Mouse (Mus musculus): ENCODE measurements around the gene Gif. TPM values are rescaled to one million over a fixed set of nuclear protein-coding genes. Genes with fewer than 3 reads are reported as not detected.

Gif gene
- 0.82 and 0.90 TPM in 2 replicates for polyA plus RNA-seq (2012; rRNA removed)

GRCm38 (mm10) chr19:11747298-11747697 is at the start of gene Gif:
TSS of gene Gif (plus strand) at chr19:11747554.
- no peaks in the 10 kb centered on the region for H3K36me3 ChIP-seq (ENCODE audit: control insufficient read depth, insufficient read depth, low read length)
- H3K4me1 ChIP-seq (ENCODE audit: control insufficient read depth, insufficient read depth, low read length) = no peaks in the 10 kb centered on the region
- H3K27ac ChIP-seq (ENCODE audit: control insufficient read depth, insufficient read depth, low read depth, low read length) = no peak within 1 kb of the TSS
- H3K27me3 ChIP-seq (ENCODE audit: control insufficient read depth, insufficient read depth, low read length) = no peaks in the 10 kb centered on the region
- TF ChIP-seq CTCF (IDR thresholded peaks at IDR 0.05; ENCODE audit: control insufficient read depth, insufficient read depth, insufficient replicate concordance, low read depth, low read length) (no peak), POLR2A (IDR thresholded peaks at IDR 0.05; ENCODE audit: control insufficient read depth, low read depth, low read length) (no peak)
- no peak within 1 kb of the TSS for H3K4me3 ChIP-seq (ENCODE audit: control insufficient read depth, low read depth, low read length)

GRCm38 (mm10) chr19:11698342-11698741 is 49.0 kb upstream of the Gif start:
- H3K27me3 ChIP-seq (ENCODE audit: control insufficient read depth, insufficient read depth, low read length) = no peaks in the 10 kb centered on the region
- no peaks in the 10 kb centered on the region for H3K36me3 ChIP-seq (ENCODE audit: control insufficient read depth, insufficient read depth, low read length)
- no peak overlapping the region for H3K4me3 ChIP-seq (ENCODE audit: control insufficient read depth, low read depth, low read length)
- TF ChIP-seq CTCF (IDR thresholded peaks at IDR 0.05; ENCODE audit: control insufficient read depth, insufficient read depth, insufficient replicate concordance, low read depth, low read length) = no peak
- no peak for TF ChIP-seq POLR2A (IDR thresholded peaks at IDR 0.05; ENCODE audit: control insufficient read depth, low read depth, low read length)
- no peak overlapping the region for H3K27ac ChIP-seq (ENCODE audit: control insufficient read depth, insufficient read depth, low read depth, low read length)
- H3K4me1 ChIP-seq (ENCODE audit: control insufficient read depth, insufficient read depth, low read length) = no peaks in the 10 kb centered on the region

GRCm38 (mm10) chr19:11712451-11712850 is 34.9 kb upstream of the Gif start:
- H3K27ac ChIP-seq (ENCODE audit: control insufficient read depth, insufficient read depth, low read depth, low read length) = no peak overlapping the region
- no peaks in the 10 kb centered on the region for H3K4me1 ChIP-seq (ENCODE audit: control insufficient read depth, insufficient read depth, low read length)
- no peak overlapping the region for H3K4me3 ChIP-seq (ENCODE audit: control insufficient read depth, low read depth, low read length)
- H3K36me3 ChIP-seq (ENCODE audit: control insufficient read depth, insufficient read depth, low read length) = no peaks in the 10 kb centered on the region
- TF ChIP-seq CTCF (IDR thresholded peaks at IDR 0.05; ENCODE audit: control insufficient read depth, insufficient read depth, insufficient replicate concordance, low read depth, low read length) (no peak), POLR2A (IDR thresholded peaks at IDR 0.05; ENCODE audit: control insufficient read depth, low read depth, low read length) (no peak)
- no peaks in the 10 kb centered on the region for H3K27me3 ChIP-seq (ENCODE audit: control insufficient read depth, insufficient read depth, low read length)

- TF ChIP-seq POLR2A (IDR thresholded peaks at IDR 0.05; ENCODE audit: control insufficient read depth, low read depth, low read length) (no peak), CTCF (IDR thresholded peaks at IDR 0.05; ENCODE audit: control insufficient read depth, insufficient read depth, insufficient replicate concordance, low read depth, low read length) (no peak)
These were observed 27.3 kb upstream of the Gif start for GRCm38 (mm10) chr19:11720071-11720470.

GRCm38 (mm10) chr19:11723870-11724269 is 23.5 kb upstream of the Gif start:
- Histone ChIP-seq H3K4me1 (ENCODE audit: control insufficient read depth, insufficient read depth, low read length) (no peaks in the 10 kb centered on the region), H3K4me3 (ENCODE audit: control insufficient read depth, low read depth, low read length) (no peak overlapping the region), H3K27ac (ENCODE audit: control insufficient read depth, insufficient read depth, low read depth, low read length) (no peak overlapping the region), H3K36me3 (ENCODE audit: control insufficient read depth, insufficient read depth, low read length) (no peaks in the 10 kb centered on the region), H3K27me3 (ENCODE audit: control insufficient read depth, insufficient read depth, low read length) (no peaks in the 10 kb centered on the region)
- TF ChIP-seq POLR2A (IDR thresholded peaks at IDR 0.05; ENCODE audit: control insufficient read depth, low read depth, low read length) (no peak), CTCF (IDR thresholded peaks at IDR 0.05; ENCODE audit: control insufficient read depth, insufficient read depth, insufficient replicate concordance, low read depth, low read length) (no peak)

More at GRCm38 (mm10) chr19:11720071-11720470, 27.3 kb upstream of the Gif start:
- Histone ChIP-seq H3K27ac (ENCODE audit: control insufficient read depth, insufficient read depth, low read depth, low read length) (no peak overlapping the region), H3K27me3 (ENCODE audit: control insufficient read depth, insufficient read depth, low read length) (no peaks in the 10 kb centered on the region), H3K4me1 (ENCODE audit: control insufficient read depth, insufficient read depth, low read length) (no peaks in the 10 kb centered on the region), H3K4me3 (ENCODE audit: control insufficient read depth, low read depth, low read length) (no peak overlapping the region), H3K36me3 (ENCODE audit: control insufficient read depth, insufficient read depth, low read length) (no peaks in the 10 kb centered on the region)

GRCm38 (mm10) chr19:11724275-11724674 is 23.1 kb upstream of the Gif start:
- Histone ChIP-seq H3K27me3 (ENCODE audit: control insufficient read depth, insufficient read depth, low read length) (no peaks in the 10 kb centered on the region), H3K4me3 (ENCODE audit: control insufficient read depth, low read depth, low read length) (no peak overlapping the region), H3K4me1 (ENCODE audit: control insufficient read depth, insufficient read depth, low read length) (no peaks in the 10 kb centered on the region), H3K36me3 (ENCODE audit: control insufficient read depth, insufficient read depth, low read length) (no peaks in the 10 kb centered on the region), H3K27ac (ENCODE audit: control insufficient read depth, insufficient read depth, low read depth, low read length) (no peak overlapping the region)
- TF ChIP-seq POLR2A (IDR thresholded peaks at IDR 0.05; ENCODE audit: control insufficient read depth, low read depth, low read length) = no peak
- TF ChIP-seq CTCF (IDR thresholded peaks at IDR 0.05; ENCODE audit: control insufficient read depth, insufficient read depth, insufficient replicate concordance, low read depth, low read length) = no peak

GRCm38 (mm10) chr19:11725915-11726314 is 21.4 kb upstream of the Gif start:
- Histone ChIP-seq H3K27me3 (ENCODE audit: control insufficient read depth, insufficient read depth, low read length) (no peaks in the 10 kb centered on the region), H3K27ac (ENCODE audit: control insufficient read depth, insufficient read depth, low read depth, low read length) (no peak overlapping the region), H3K4me1 (ENCODE audit: control insufficient read depth, insufficient read depth, low read length) (no peaks in the 10 kb centered on the region), H3K36me3 (ENCODE audit: control insufficient read depth, insufficient read depth, low read length) (no peaks in the 10 kb centered on the region), H3K4me3 (ENCODE audit: control insufficient read depth, low read depth, low read length) (no peak overlapping the region)
- TF ChIP-seq POLR2A (IDR thresholded peaks at IDR 0.05; ENCODE audit: control insufficient read depth, low read depth, low read length) = no peak
- no peak for TF ChIP-seq CTCF (IDR thresholded peaks at IDR 0.05; ENCODE audit: control insufficient read depth, insufficient read depth, insufficient replicate concordance, low read depth, low read length)

GRCm38 (mm10) chr19:11727304-11727703 is 20.1 kb upstream of the Gif start:
- Histone ChIP-seq H3K4me1 (ENCODE audit: control insufficient read depth, insufficient read depth, low read length) (no peaks in the 10 kb centered on the region), H3K27ac (ENCODE audit: control insufficient read depth, insufficient read depth, low read depth, low read length) (no peak overlapping the region), H3K36me3 (ENCODE audit: control insufficient read depth, insufficient read depth, low read length) (no peaks in the 10 kb centered on the region), H3K27me3 (ENCODE audit: control insufficient read depth, insufficient read depth, low read length) (no peaks in the 10 kb centered on the region), H3K4me3 (ENCODE audit: control insufficient read depth, low read depth, low read length) (no peak overlapping the region)
- no peak for TF ChIP-seq POLR2A (IDR thresholded peaks at IDR 0.05; ENCODE audit: control insufficient read depth, low read depth, low read length)
